Mouse (Mus musculus) heart, adult 8-10 months (tissue): ENCODE data around the gene Sstr5. TPM values are rescaled to one million over a fixed set of nuclear protein-coding genes. Genes with fewer than 3 reads are reported as not detected.
A peak's percentile ranks its signal among the peaks of the same experiment; 100 is the strongest.

Experiments used
- DNase-seq: peaks from one replicate; pipeline ENCODE4 v3.0.0; 2022; ENCODE audit warnings: low spot score
- total RNA-seq, 4 experiments: library from RNA; stranded (reverse); gene quantifications; 2 replicates each; pipeline ENCODE4 v1.2.4; 2022

Sstr5 gene
- total RNA-seq, 4 experiments from 2014 or later: not detected

- no peak for DNase-seq
Measured at GRCm38 (mm10) chr17:25474330-25475077, 22.6 kb downstream of the Sstr5 start.

- no peak for DNase-seq
Measured at GRCm38 (mm10) chr17:25472044-25472443, 25.0 kb downstream of the Sstr5 start.

- DNase-seq: no peak
Measured at GRCm38 (mm10) chr17:25471418-25471817, 25.7 kb downstream of the Sstr5 start.

- peak; percentile 42 for DNase-seq
Measured at GRCm38 (mm10) chr17:25469798-25470197, 27.3 kb downstream of the Sstr5 start.

GRCm38 (mm10) chr17:25468301-25468700, 28.8 kb downstream of the Sstr5 start:
- DNase-seq: no peak

- DNase-seq: peak; percentile 24
Measured at GRCm38 (mm10) chr17:25467781-25468180, 29.3 kb downstream of the Sstr5 start.

- no peak for DNase-seq
Measured at GRCm38 (mm10) chr17:25466257-25466656, 30.8 kb downstream of the Sstr5 start.

- no peak for DNase-seq
Measured at GRCm38 (mm10) chr17:25464091-25464490, 33.0 kb downstream of the Sstr5 start.

GRCm38 (mm10) chr17:25463326-25463945, 33.7 kb downstream of the Sstr5 start:
- DNase-seq: no peak

- DNase-seq: no peak
Measured at GRCm38 (mm10) chr17:25462236-25462875, 34.7 kb downstream of the Sstr5 start.

- no peak for DNase-seq
Measured at GRCm38 (mm10) chr17:25456540-25456939, 40.5 kb downstream of the Sstr5 start.

GRCm38 (mm10) chr17:25454272-25454671, 42.8 kb downstream of the Sstr5 start, which contains the start of gene Tekt4:
TSS of gene Tekt4 (plus strand) at chr17:25454615.
- DNase-seq: no peak

- DNase-seq: no peak
Measured at GRCm38 (mm10) chr17:25452246-25452965, 44.7 kb downstream of the Sstr5 start.

- DNase-seq: no peak
Measured at GRCm38 (mm10) chr17:25450329-25450728, 46.8 kb downstream of the Sstr5 start.

- DNase-seq: no peak
Measured at GRCm38 (mm10) chr17:25447865-25448264, 49.2 kb downstream of the Sstr5 start.

GRCm38 (mm10) chr17:25445841-25446240, 51.2 kb downstream of the Sstr5 start:
- no peak for DNase-seq

- no peak for DNase-seq
Measured at GRCm38 (mm10) chr17:25445074-25445473, 52.0 kb downstream of the Sstr5 start.

GRCm38 (mm10) chr17:25442889-25443288, 54.2 kb downstream of the Sstr5 start:
- DNase-seq: no peak

GRCm38 (mm10) chr17:25441417-25441816, 55.7 kb downstream of the Sstr5 start:
- no peak for DNase-seq
